Mouse (Mus musculus) kidney, postnatal 4 days (tissue): ENCODE data around the gene Sec31a.

Experiments
- DNase-seq, 2 experiments: peaks; one replicate each; pipeline ENCODE4 v3.0.0; 2021; ENCODE audit warnings: mixed read lengths in 2 of 2

The Sec31a gene

GRCm38 (mm10) chr5:100408485-100408884, 7.5 kb downstream of the Sec31a start:
- DNase-seq, result no peak

GRCm38 (mm10) chr5:100396753-100397152, 19.3 kb downstream of the Sec31a start:
- DNase-seq, result no peak

DNA sequence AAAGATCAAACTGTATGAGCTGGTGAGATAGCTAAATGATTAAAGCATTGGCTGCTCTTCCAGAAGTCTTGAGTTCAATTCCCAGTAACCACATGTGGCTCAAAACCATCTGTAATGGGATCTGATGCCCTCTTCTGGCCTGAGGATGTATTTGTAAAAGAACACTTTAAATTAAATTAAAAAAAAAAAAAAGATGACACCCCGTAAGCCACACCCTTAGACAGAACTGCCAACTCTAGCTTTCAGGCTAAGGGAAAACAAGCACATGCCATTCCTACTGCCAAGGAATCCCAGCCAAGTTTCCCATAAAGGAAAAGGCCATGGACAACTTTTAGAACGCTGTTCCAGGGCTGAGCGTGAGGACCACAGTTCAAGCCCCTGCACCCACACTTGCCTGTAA, 22.4 kb downstream of the Sec31a start:
- no peak for DNase-seq

DNA sequence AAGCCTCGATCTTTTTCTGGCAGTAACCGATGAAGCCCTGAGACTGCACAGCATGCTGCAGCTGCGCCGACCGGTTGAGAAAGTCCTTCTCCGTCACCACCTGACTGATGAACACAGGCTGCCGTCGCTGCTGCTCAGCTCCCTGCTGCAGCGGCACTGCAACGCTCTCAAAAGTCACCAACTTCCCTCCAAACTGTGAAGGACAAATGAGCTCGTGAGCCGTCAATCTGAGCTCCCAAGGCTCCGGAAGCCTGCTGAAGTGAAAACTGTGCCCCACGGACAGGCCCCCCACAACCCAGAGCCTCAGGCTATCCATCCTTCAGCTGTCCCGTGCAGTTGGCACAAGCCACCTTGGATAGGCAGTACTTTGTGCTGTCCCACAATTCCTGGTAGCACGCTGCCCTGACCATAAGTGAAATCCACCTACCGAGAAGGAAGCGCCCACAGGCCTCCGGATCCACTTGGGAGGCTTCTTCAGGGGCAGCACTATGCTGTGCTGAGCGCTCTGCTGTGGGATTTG, 23.5 kb downstream of the Sec31a start:
- DNase-seq, result no peak

GRCm38 (mm10) chr5:100383782-100384510, 32.1 kb downstream of the Sec31a start:
- DNase-seq, result no peak

- DNase-seq, result no peak
Observed at GRCm38 (mm10) chr5:100381094-100381493, 34.9 kb downstream of the Sec31a start.

- DNase-seq, result peak; percentile 23 to 43
Observed at GRCm38 (mm10) chr5:100380277-100380676, 35.8 kb downstream of the Sec31a start.

DNA sequence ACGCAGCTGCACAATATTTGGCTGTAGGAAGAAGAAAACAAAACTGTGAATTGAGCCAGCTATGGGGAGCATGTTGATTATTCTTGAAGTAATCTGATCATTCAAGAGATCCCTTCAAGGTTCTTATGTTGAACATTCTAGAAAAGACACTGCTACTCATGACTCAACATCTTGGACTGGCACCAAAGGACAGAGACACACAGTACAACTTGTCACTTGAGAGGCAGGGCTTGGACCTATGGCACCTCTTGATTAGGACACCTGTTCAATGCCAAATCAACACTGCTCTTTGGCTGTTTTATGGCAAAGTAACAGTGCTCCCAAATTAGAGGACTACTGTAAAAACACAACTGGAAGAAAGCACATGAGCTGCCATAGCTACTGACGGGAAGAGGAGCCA, 37.1 kb downstream of the Sec31a start:
- DNase-seq, result no peak

- no peak for DNase-seq
Observed at GRCm38 (mm10) chr5:100378211-100378610, 37.8 kb downstream of the Sec31a start.

GRCm38 (mm10) chr5:100377376-100377775, 38.7 kb downstream of the Sec31a start:
- no peak for DNase-seq

DNA sequence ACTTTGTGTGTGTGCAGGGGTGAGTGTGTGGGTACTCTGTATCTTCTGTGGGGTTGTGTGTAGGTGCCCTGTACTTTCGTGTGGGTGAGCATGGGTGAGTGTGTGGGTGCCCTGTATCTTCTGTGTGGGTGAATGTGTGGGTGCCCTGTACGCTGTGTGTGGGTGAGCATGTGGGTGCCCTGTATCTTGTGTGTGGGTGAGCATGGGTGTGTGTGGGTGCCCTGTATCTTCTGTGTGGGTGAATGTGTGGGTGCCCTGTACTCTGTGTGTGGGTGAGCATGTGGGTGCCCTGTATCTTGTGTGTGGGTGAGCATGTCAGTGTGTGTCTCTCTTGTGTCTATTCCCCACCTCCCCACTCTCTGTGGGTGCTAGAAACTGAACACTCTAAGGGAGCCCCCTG, 41.3 kb downstream of the Sec31a start:
- DNase-seq, result no peak

- peak; percentile 51 to 65 for DNase-seq
Observed at GRCm38 (mm10) chr5:100373952-100374351, 42.1 kb downstream of the Sec31a start.

DNA sequence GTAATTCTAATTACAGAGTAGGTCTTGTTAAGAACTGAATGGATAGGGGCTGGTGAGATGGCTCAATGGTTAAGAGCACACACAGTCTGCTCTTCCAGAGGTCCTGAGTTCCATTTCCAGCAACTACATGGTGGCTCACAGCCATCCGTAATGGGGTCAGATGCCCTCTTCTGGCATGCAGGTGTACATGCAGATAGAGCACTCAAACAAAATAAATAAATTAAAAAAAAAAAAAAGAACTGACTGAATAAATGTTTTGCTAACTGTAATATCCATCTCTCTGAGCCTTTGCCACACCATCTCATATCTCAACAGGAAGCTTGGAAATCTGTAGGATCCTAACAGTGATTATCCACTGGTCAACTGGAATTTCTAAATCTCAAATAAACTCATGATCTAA, 45.1 kb downstream of the Sec31a start:
- no peak for DNase-seq

- peak; percentile 40 to 55 for DNase-seq
Observed at GRCm38 (mm10) chr5:100369825-100370459, 46.1 kb downstream of the Sec31a start.

DNA sequence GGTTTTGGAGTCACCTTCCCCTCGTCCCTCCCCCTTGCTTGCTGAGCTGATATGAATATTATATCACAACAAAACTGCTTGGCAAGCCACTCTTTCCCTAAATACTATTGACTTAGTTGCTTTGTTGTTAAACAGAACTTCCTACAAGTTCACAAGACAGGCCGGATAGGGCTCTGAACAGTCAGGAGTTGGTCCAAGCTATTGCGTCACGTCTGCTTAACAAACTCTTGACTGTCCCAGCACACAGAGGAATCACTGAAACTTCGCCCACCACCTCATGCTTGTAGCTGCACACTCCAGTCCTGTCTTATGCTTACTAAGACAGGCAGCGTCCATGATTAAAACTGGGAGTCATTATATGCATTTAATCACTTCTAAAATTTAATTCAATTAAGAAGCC, 46.9 kb downstream of the Sec31a start:
- no peak for DNase-seq

- no peak for DNase-seq
Observed at GRCm38 (mm10) chr5:100368527-100368926, 47.5 kb downstream of the Sec31a start.

DNA sequence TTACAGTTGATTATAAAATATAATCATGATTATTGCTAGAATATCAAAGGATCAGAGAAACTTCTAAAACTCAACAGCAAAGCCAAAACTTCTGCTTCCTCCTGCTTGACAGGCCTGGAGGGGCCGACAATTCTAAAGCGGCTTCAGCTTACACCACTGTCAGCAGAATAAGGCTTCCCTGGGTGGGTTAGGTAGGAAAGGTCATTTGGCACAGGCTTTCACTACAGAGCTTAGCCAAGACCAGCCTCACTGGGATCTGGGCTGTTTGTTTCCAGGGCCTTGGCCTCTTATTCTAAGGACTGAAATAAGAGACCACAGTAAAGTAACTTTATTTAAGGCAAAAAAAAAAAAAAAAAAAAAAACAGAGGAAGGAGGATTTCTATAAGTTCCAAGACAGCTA, 49.0 kb downstream of the Sec31a start:
- DNase-seq, result no peak

DNA sequence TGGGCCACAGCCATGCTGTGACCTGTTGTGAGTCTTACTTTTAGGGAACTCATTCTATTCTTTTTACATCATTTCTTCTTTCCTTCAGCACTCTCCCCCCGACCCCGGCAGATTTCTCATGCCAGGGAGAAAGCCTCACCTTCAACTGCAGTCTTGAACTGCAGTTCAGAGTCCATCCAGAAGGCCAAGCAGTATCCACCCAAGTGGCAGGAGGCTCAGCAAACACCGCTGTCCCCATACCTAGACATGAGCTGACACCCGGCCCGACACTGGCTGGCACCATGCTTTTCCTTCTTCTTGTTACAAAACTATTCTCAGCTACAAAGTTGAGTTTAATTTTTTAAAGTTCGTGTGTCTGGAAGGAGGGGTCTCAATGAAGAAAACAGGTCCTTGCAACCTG, 55.7 kb downstream of the Sec31a start:
- DNase-seq, result no peak

DNA sequence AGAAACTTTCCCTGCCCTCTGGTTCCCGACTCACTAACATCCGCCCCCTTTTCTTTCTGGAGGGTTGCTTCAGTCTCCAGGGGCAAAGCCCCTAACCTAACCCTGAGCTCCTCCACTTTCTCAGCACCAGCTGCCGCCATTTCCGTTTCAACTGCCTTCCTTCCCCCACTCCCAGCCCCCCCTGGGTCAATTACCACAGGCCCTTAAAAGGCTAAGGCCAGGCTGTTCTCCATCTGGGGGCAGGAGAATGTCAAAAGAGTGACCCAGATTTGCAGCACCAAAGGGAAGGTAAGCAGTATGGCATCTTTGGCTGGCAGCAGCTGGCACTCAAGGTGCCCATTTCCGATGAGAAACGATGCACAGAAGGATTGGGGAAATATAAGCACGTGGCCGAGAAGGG, 57.7 kb downstream of the Sec31a start:
- DNase-seq, result peak; percentile 34 to 48

DNA sequence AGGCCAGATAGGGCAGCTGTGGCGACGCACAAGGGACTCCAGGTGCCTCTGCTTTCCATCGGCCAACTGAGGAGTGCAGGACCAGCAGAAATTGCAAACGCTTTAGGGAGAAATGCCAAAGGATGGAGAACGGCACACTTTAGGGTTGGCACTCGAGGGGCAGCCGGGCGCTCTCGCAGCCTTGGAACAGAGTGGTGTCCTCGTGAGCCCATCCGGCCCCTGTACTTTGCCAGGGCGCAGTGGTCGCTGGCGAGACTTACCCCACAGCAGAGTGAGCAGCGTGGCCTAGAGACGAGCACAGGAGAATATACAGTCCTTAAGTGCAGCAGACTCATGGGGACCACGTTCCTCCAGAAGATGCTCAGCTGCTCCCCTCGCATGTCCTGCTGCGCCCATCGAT, 61.4 kb downstream of the Sec31a start:
- DNase-seq, result no peak

GRCm38 (mm10) chr5:100352986-100353848, 62.8 kb downstream of the Sec31a start:
- peak in 1 of 2 experiments; percentile 43 for DNase-seq

GRCm38 (mm10) chr5:100350907-100351456, 65.1 kb downstream of the Sec31a start:
- no peak for DNase-seq
